In genomic region chr12:50193501-50193900, GRCm38 (mm10) we compare ENCODE assay signal across 32 mouse cellular contexts.
DNase-seq lines count a peak whose midpoint lies in the region; ATAC-seq and TF ChIP-seq lines count a peak whose summit lies in the region.
"Had no signal": no experiment of that assay in that cellular context is flagged by ENCODE, and none has a peak within 500 bp of the region (broad histone marks: within the 10 kb centered on the region; RNA-seq: fewer than 3 reads in every experiment).

No protein-coding gene starts in this region.

- ATAC-seq in embryonic facial prominence, embryonic 11.5 days (replicated peaks; ENCODE audit: insufficient number of reproducible peaks, low FRiP score, low TSS enrichment, low read depth), result no peak
- no peak for ATAC-seq in forebrain, embryonic 13.5 days
- no peak for ATAC-seq in forebrain, embryonic 16.5 days
- ATAC-seq: hindbrain, postnatal 0 days; inflammation-experienced regulatory T-cells, adult 6 months; intestine, embryonic 16.5 days had no signal

- H3K9ac ChIP-seq in embryonic facial prominence, embryonic 11.5 days (replicated peaks; ENCODE audit: low read length), result no peak overlapping the region
- 0 out of 2 replicates have a peak overlapping the region, but pooled peaks have one; percentile 37 for H3K9ac ChIP-seq in forebrain, embryonic 13.5 days
- no peak overlapping the region for H3K9ac ChIP-seq in forebrain, embryonic 16.5 days (replicated peaks; ENCODE audit: low read depth, low read length)
- H3K9ac ChIP-seq: embryonic facial prominence, embryonic 12.5 days; heart, embryonic 13.5 days; hindbrain, embryonic 14.5 days had no signal

- peak; percentile 24 for DNase-seq in embryonic facial prominence, embryonic 11.5 days (ENCODE audit: low spot score)
- DNase-seq in embryonic facial prominence, embryonic 10.5 days (ENCODE audit: low spot score), result no peak
- DNase-seq in brain, embryonic 14.5 days (ENCODE audit: low read depth), result peak; percentile 87
- no peak for DNase-seq in adrenal gland, adult 2 months
- DNase-seq in ovary, adult 18-20 months (ENCODE audit: low spot score), result no peak
- DNase-seq in adrenal gland, adult 8-10 months, result no peak
- DNase-seq: adrenal gland, postnatal 10 days; adrenal gland, postnatal 36 days; B cell, adult 2 months; cerebellum, adult 11 months; cerebellum, adult 8-10 months; cerebellum, postnatal 10 days; cerebellum, postnatal 36 days; embryo, embryonic 11 days; gastrocnemius, adult 2 months; gastrocnemius, postnatal 14 days; heart, adult 18-20 months; heart, postnatal 14 days; heart, postnatal 4 days; kidney, adult 18-20 months; kidney, adult 9 months had no signal

- no peak overlapping the region for H3K4me3 ChIP-seq in embryonic facial prominence, embryonic 11.5 days (ENCODE audit: low read depth, low read length)
- no peak overlapping the region for H3K4me3 ChIP-seq in embryonic facial prominence, embryonic 10.5 days
- H3K4me3 ChIP-seq in forebrain, embryonic 13.5 days, result no peak overlapping the region
- H3K4me3 ChIP-seq in forebrain, embryonic 16.5 days (replicated peaks; ENCODE audit: low read length), result no peak overlapping the region
- H3K4me3 ChIP-seq: embryonic facial prominence, embryonic 12.5 days; erythroblast, embryonic 14.5 days; gastrocnemius, adult 2 months; heart, embryonic 13.5 days had no signal

- TF ChIP-seq POLR2A in brain, embryonic 14.5 days (IDR thresholded peaks at IDR 0.05; ENCODE audit: borderline replicate concordance, extremely low read depth, insufficient read depth, insufficient read length, poor library complexity, severe bottlenecking), result no peak

- no peaks in the 10 kb centered on the region for H3K36me3 ChIP-seq in embryonic facial prominence, embryonic 11.5 days (replicated peaks; ENCODE audit: control insufficient read depth, insufficient read depth, low read depth, low read length)
- no peaks in the 10 kb centered on the region for H3K36me3 ChIP-seq in embryonic facial prominence, embryonic 10.5 days (replicated peaks)
- H3K36me3 ChIP-seq in forebrain, embryonic 13.5 days (ENCODE audit: poor library complexity, severe bottlenecking), result no peaks in the 10 kb centered on the region
- H3K36me3 ChIP-seq in forebrain, embryonic 16.5 days (ENCODE audit: control insufficient read depth, insufficient read depth), result no peaks in the 10 kb centered on the region
- H3K36me3 ChIP-seq: embryonic facial prominence, embryonic 12.5 days; G1E; heart, embryonic 13.5 days had no signal

- H3K4me1 ChIP-seq in embryonic facial prominence, embryonic 11.5 days (ENCODE audit: control insufficient read depth, insufficient read depth, low read length), result no peaks in the 10 kb centered on the region
- peaks cover 37% of the 10 kb centered on the region for H3K4me1 ChIP-seq in embryonic facial prominence, embryonic 10.5 days
- peaks cover 60% of the 10 kb centered on the region for H3K4me1 ChIP-seq in forebrain, embryonic 13.5 days
- peaks cover 24% of the 10 kb centered on the region for H3K4me1 ChIP-seq in forebrain, embryonic 16.5 days (replicated peaks; ENCODE audit: control insufficient read depth, insufficient read depth, low read length)
- H3K4me1 ChIP-seq: embryonic facial prominence, embryonic 12.5 days; heart, embryonic 13.5 days had no signal

- H3K27ac ChIP-seq in embryonic facial prominence, embryonic 11.5 days (replicated peaks; ENCODE audit: low read depth, low read length), result no peak overlapping the region
- no peak overlapping the region for H3K27ac ChIP-seq in embryonic facial prominence, embryonic 10.5 days (replicated peaks)
- peak overlapping the region; percentile 91 for H3K27ac ChIP-seq in forebrain, embryonic 13.5 days
- peak overlapping the region; percentile 88 for H3K27ac ChIP-seq in forebrain, embryonic 16.5 days (ENCODE audit: low read length)
- H3K27ac ChIP-seq: embryonic facial prominence, embryonic 12.5 days; gastrocnemius, adult 2 months; heart, embryonic 13.5 days; hindbrain, embryonic 14.5 days; hindbrain, postnatal 0 days had no signal

- WGBS in embryonic facial prominence, embryonic 11.5 days, result 39% methylated on average over 3 of the region's 3 CpGs
- WGBS in embryonic facial prominence, embryonic 10.5 days, result 56% methylated on average over 3 of the region's 3 CpGs
- WGBS in forebrain, embryonic 13.5 days, result 22% methylated on average over 3 of the region's 3 CpGs
- WGBS in forebrain, embryonic 16.5 days, result 11% methylated on average over 3 of the region's 3 CpGs

- H3K27me3 ChIP-seq in embryonic facial prominence, embryonic 11.5 days (ENCODE audit: control insufficient read depth, insufficient read depth, low read length), result no peaks in the 10 kb centered on the region
- peaks cover 9% of the 10 kb centered on the region; the same call in 1 of the 2 replicates for H3K27me3 ChIP-seq in embryonic facial prominence, embryonic 10.5 days (replicated peaks; ENCODE audit: low read depth, poor library complexity, severe bottlenecking)
- no peaks in the 10 kb centered on the region for H3K27me3 ChIP-seq in forebrain, embryonic 13.5 days
- H3K27me3 ChIP-seq in forebrain, embryonic 16.5 days (replicated peaks; ENCODE audit: control insufficient read depth, insufficient read depth, low read length), result no peaks in the 10 kb centered on the region
- H3K27me3 ChIP-seq: CH12.LX; embryonic facial prominence, embryonic 12.5 days; heart, embryonic 13.5 days had no signal

- no peak overlapping the region for H3K4me2 ChIP-seq in embryonic facial prominence, embryonic 11.5 days (ENCODE audit: low read depth, low read length)
- H3K4me2 ChIP-seq in forebrain, embryonic 13.5 days, result no peak overlapping the region; the same call in 1 of the 2 replicates
- no peak overlapping the region for H3K4me2 ChIP-seq in forebrain, embryonic 16.5 days (ENCODE audit: low read length)
- H3K4me2 ChIP-seq: embryonic facial prominence, embryonic 12.5 days; heart, embryonic 13.5 days; hindbrain, embryonic 14.5 days had no signal

- no peak for TF ChIP-seq CTCF in brain, embryonic 14.5 days (IDR thresholded peaks at IDR 0.05; ENCODE audit: borderline replicate concordance, extremely low read depth, insufficient read depth, insufficient read length)

- no peaks in the 10 kb centered on the region for H3K9me3 ChIP-seq in embryonic facial prominence, embryonic 11.5 days (replicated peaks; ENCODE audit: control insufficient read depth, low read length)
- H3K9me3 ChIP-seq in embryonic facial prominence, embryonic 10.5 days, result no peaks in the 10 kb centered on the region
- H3K9me3 ChIP-seq in forebrain, embryonic 13.5 days (replicated peaks), result no peaks in the 10 kb centered on the region
- no peaks in the 10 kb centered on the region for H3K9me3 ChIP-seq in forebrain, embryonic 16.5 days (ENCODE audit: control insufficient read depth, low read length)
- H3K9me3 ChIP-seq: embryonic facial prominence, embryonic 12.5 days; G1E; heart, embryonic 13.5 days had no signal

Comparison
In these comparisons a context has a peak if more than half of its experiments do, and no peak if none do; other contexts are left out.
1. DNase-seq: peak in embryonic facial prominence, embryonic 11.5 days (single experiment) and brain, embryonic 14.5 days (single experiment); none in embryonic facial prominence, embryonic 10.5 days (single experiment), adrenal gland, adult 2 months (single experiment), ovary, adult 18-20 months (single experiment) and adrenal gland, adult 8-10 months (single experiment).
2. H3K27ac ChIP-seq: peak in forebrain, embryonic 13.5 days (single experiment) and forebrain, embryonic 16.5 days (single experiment); none in embryonic facial prominence, embryonic 11.5 days (single experiment) and embryonic facial prominence, embryonic 10.5 days (single experiment).